Mouse (Mus musculus): ENCODE results near the gene Cfap70.

Cfap70 gene

DNA sequence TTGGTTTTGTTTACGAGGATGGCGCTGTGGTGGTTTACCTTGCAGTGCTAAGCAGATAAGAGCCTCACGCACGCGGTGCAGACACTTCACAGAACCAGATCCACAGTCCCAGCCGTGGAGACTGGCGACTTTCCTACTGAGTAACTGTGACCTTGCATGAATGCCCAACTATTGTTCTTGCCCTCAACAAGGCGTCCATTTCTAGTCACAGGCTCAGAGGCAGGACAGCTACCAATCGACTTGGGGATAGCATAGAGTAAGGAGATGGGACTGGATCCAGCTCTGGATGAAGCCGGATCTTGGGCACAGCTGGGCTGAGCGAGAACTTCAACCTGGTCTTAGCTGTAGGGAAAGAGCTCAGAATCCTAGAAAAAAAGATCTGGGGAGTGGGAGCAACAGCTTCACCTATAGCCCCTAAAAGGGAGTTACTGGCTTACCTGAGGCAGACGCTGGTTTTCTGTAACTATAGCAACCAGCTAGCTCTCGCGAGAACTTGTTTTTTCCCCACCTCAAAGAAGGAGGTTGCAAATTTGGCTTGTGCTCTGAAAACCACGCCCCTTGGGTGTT is at the start of gene Cfap70:
Gene Cfap70, minus strand, starts transcription at position 462 of the 567 bp plus-strand sequence.
- TF ChIP-seq GATA4 (IDR thresholded peaks at IDR 0.05; ENCODE audit: insufficient replicate concordance, low read length) = peak; percentile 31; the same call in 1 of the 2 replicates

DNA sequence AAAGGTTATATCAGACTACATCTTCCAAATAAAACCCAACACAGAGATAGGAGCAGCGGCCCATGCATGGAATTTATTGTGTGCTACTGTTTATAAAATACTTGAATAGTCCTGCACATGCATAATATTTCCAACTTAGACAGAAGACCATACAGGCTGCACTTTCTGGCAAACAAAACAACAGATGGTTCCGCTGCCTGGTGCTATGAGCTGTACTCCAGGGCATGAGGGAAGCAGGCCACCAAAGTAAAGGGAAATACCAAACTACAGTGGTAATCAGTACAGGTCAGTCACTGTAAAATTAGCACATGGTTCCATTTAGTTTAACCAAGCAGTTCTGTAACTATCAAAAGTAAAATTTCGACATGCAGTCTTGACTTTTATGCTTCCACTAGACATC is 48.0 kb upstream of the Cfap70 start:
- no peak for TF ChIP-seq GATA4 (IDR thresholded peaks at IDR 0.05; ENCODE audit: insufficient replicate concordance, low read length)

DNA sequence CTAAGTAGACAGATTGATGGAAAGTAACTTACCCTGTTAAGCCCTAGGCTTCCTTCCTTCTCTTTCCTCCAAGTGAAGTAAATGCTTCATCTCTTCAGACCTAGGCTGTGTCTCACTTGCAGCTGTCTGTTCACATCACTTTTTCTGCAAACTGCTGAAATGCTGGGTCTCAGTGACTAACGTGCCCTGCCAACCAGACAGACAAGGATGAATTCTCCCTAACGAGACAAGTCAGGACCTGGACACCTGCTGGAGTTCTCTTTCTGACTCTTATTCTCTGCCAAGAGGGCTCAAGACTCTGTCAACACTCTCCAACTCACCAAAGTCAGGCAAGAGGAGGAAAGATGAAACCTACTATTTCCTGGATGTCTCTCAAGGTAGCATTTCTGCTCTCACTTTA is 44.6 kb upstream of the Cfap70 start, which contains the start of gene Mss51:
Gene Mss51, minus strand, starts transcription at position 299 of the 400 bp plus-strand sequence.
- no peak for TF ChIP-seq GATA4 (IDR thresholded peaks at IDR 0.05; ENCODE audit: insufficient replicate concordance, low read length)

DNA sequence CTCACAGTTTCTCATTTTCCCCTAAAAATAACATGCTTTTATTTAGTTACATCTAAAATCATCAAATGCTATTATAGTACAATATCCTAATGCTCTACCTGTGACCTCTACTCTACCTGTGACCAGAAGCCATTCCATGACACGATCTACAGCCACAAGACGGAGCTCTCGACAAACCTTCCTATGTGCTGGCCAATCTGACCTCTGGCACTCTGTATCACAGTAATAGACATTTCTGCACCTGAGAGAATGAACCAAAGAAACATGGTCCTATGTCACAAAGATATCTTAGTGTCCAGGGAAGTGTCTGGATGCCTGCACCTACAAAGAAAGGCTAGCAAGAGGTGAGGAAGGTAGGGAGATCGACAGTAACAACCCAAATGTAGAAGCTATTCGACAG is 34.0 kb upstream of the Cfap70 start:
- no peak for TF ChIP-seq GATA4 (IDR thresholded peaks at IDR 0.05; ENCODE audit: insufficient replicate concordance, low read length)

DNA sequence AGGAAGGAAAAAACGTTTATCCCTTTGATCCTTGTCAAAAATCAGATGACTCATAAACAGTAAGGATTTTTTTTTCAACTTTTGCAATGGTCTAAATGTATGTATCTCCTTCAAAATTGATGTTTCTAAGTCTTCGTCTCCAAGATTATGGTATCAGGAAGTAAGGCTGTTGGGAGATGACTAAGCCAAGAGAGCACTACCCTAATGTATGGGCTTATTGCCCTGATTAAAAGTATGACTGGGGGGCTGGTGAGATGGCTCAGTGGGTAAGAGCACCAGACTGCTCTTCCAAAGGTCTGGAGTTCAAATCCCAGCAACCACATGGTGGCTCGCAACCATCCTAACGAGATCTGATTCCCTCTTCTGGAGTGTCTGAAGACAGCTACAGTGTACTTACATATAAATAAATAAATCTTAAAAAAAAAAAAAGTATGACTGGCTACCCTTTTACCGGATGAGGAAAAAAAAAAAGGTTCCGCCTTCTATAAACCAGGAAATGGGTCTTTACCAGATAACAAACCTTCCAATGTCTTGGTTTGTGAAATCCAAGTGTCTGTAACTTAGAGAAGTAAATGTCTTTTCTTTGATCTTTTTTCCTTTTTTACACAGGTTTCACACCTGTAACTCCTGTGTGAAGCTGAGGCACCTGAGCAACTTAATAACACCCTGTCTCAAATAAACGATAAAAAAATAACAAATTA is 30.2 kb upstream of the Cfap70 start:
- TF ChIP-seq GATA4 (IDR thresholded peaks at IDR 0.05; ENCODE audit: insufficient replicate concordance, low read length) = no peak

DNA sequence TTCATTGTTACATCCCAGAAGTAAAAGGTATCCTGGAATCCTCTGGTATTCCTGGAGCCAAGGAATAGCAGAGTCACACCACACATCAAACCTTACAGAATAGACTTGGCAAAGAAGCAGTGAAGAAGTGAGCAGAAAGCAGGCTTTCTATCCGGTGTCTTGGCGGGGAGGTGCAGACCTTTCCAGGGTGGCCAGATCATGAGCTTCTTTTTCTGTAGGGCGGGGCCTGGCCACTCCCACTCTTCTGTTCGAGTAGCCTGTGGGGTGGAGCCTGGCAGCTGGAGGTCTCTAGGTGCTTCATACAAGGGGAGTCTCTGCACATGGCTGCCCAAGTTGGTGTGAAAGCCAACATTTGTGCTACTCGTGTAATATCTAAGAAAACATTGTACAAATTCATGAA is 29.2 kb upstream of the Cfap70 start:
- no peak for TF ChIP-seq GATA4 (IDR thresholded peaks at IDR 0.05; ENCODE audit: insufficient replicate concordance, low read length)

DNA sequence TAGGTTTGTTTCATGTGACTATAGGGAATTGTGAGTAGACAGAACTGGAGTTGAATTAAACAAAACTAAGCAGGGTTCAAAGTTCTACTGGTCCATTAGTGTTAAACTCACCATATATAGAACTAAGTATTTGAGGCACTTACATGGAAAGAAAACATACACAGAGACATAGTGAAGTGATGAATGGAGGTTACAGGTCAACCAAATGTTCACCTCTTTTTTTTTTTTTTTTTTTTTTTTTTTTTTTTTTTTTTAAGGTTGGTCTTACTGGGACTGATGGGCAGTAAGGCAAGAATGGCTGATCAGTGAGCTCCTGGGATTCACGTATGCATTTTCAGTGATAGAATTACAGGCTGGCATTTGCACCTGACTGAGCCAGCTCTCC is 28.2 kb upstream of the Cfap70 start:
- no peak for TF ChIP-seq GATA4 (IDR thresholded peaks at IDR 0.05; ENCODE audit: insufficient replicate concordance, low read length)

DNA sequence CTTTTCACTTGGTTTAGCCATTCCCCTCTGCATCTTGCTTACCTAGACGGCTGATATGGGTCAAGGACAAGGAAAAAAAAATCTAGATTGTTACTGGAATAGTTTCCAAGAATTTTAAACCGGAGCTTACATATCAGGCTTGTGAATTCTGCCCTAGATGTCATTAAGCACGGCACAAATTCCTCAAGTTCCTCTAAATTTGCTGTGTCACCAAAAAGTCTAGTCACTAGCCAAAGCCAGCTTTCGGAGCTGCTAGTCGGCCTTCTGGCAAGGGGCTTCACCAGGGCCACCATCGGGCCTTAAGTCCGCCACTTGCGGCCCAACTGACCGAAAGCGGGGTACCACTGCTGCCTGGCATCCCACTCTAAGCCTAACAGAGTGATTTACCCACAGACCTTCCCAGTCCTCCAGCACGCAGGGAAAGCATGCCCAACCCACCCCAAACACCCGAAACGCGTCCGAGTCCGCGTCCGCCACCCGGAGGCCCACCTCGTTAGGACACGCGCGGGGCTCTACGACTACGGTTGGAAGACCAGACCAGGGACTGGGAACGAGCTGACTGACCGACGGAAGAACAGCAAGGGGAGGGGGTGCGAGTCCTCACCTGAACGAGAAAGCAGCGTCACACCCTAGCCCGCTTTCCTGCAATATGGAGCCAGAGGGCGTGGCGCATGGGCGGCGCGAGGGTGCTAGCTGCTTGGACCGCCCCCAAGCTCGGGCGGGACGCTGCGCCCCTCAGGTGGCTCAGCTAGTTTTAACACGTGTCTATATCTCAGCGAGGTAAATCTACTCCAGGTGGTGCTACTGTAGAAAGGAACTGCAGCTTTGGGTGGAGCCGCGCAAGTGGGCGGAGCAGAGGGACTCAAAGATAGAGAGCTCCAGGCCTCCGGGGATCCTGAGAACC is 27.5 kb upstream of the Cfap70 start, which contains the start of gene Anxa7:
Gene Anxa7, minus strand, starts transcription at position 843 of the 904 bp plus-strand sequence.
- TF ChIP-seq GATA4 (IDR thresholded peaks at IDR 0.05; ENCODE audit: insufficient replicate concordance, low read length) = no peak

DNA sequence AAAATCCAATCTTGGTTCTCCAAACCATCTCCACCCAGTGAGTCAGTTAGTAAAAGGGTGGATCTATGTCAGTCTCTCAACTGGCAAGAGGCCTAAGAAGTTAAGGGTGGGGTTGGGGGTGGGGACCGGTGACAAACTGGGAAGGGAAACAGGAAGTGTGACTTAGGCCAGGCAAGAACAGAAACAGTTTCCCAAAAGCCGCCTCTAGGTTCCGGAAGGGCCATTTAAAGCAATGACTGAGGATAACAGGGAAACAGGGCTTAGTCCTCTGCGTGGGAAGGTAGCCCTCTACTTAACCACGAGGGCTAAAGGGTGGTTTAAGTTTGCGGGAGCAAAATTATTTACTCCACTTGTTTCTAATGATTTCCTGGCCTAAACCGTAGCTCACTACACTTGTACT is 26.8 kb upstream of the Cfap70 start:
- TF ChIP-seq GATA4 (IDR thresholded peaks at IDR 0.05; ENCODE audit: insufficient replicate concordance, low read length) = no peak

DNA sequence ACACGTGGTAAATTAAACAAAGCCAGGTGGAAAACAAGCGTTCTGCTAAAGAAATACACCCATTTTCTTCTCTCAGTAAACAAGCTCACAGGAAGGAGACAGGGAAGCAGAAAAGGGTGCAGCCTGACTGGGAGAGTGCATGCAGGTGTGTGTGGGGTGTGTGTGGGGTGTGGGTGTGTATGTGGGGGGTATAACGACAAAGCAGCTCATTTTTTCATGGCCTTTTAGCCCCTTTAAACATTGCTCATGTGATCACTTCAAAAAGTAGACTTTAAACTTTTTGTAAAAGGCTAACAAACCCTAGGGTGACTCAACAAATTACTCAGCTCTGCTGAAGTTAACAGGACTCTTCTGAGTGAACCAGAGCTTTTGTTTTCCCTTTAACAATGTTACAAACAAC is 26.4 kb upstream of the Cfap70 start:
- TF ChIP-seq GATA4 (IDR thresholded peaks at IDR 0.05; ENCODE audit: insufficient replicate concordance, low read length) = no peak

DNA sequence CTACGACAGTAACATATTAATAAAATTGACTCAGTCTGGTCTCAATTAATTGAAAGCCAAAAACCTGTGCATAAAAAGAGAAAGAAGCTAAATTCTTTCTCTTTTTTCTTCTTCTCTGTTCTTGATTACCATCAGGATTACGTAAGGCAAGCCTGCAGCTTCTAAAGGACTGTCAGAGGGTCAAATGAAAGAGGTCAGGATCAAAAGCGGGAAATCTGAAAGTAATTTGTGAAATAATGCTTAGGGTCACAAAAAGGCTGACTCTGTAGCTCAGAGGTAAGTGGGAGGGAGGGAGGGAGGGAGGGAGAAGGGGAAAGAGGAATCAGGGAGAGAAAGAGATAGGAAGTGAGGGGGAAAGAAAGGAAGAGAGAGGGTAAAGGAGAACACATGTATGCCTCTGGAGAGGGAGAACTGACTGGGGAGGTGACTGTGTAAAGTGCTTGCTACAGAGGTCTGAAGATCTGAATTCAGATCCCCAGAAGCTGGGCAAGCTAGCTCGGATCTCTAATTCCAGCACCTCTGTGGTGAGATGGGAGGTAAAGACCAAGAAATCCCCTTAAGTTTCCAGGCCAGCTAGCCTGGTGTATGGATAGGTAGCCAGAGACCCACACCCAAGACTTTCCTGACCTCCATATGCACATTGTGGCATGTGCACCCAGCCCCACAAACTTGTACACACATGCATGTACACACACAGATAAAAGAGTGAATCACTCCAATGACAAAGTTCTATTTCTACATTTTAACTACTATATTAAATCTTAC is 25.4 kb upstream of the Cfap70 start:
- TF ChIP-seq GATA4 (IDR thresholded peaks at IDR 0.05; ENCODE audit: insufficient replicate concordance, low read length) = no peak

DNA sequence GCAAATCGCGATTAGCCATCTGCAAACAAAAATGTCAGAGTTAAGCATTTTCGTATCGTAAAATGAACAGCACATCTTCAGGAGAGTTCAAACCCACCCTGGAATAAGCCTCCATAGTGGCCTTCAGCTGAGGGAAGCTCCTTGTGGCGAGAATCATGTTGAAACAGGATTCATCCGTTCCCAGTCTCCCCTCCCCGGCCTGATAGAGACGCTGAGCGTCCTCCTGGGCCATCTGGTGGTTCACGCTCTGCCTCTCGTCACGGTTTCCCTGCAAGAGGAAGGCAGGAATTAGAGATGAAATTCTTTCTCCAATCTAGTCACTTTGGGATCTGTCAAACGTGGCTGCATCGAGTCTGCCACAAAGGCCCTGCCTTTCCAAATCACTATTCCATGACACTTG is 8.2 kb upstream of the Cfap70 start:
- no peak for TF ChIP-seq GATA4 (IDR thresholded peaks at IDR 0.05; ENCODE audit: insufficient replicate concordance, low read length)

DNA sequence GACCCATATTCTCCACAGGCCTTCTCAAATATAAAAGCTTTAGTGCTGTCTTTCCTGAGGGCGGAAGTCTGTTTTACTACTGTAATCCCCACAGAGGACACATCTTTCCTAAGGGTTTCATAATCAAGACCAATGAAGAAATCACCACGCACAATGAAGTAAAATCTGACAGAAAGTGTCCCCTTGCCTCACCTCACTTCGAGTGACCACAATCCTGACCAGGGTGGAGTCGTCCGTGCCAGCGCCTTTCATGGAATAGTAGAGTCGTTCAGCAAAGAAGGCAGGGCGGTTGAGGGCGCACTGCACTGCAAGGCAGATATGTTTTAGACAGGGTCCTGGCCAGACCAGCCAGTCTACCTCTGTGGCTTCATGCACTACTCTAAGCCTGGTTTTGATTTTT is 6.4 kb upstream of the Cfap70 start:
- TF ChIP-seq GATA4 (IDR thresholded peaks at IDR 0.05; ENCODE audit: insufficient replicate concordance, low read length) = no peak

DNA sequence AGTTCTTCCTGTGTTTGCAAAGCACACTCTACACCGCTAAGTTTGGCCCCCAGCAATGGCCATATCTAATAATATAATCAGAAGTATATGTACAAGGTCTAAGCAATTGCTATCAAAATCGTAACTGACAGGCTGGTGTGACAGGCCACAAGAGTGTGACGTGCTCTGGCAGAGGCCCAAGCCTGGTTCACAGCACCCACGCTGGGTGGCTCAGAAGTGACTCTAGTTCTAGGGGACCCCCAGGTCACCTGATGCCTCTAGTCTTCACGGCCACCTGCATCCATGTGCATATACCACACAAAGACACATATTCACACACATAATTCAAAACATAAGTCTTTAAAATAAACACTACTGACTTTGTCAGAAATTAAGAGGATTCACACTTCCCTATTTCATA is 903 bp upstream of the Cfap70 start:
- no peak for TF ChIP-seq GATA4 (IDR thresholded peaks at IDR 0.05; ENCODE audit: insufficient replicate concordance, low read length)

DNA sequence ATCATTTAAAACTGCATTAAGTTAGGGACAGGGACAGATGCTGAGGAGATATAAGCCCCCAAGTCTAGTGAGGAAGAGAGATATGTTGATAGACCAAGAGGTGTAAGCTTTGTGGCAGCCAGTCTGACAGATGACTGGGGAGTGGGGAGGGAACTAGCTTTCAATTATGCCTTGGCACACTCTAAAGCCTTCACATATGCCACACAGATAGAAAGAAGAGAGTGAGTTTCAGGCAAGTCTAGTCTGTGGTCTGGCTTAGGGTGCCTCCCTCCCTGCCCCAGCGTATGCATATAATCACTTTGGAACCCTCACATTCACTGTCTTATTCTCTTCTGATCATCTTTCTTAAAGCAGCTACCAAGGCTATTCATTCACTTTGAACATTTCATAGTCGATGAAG is 724 bp downstream of the Cfap70 start:
- TF ChIP-seq GATA4 (IDR thresholded peaks at IDR 0.05; ENCODE audit: insufficient replicate concordance, low read length) = no peak

Measured in liver, adult (tissue).